In genomic region chr7:100911246-100911770, GRCm38 (mm10) we compare ENCODE assay signal across 8 mouse cellular contexts. TPM values are rescaled to one million over a fixed set of nuclear protein-coding genes. Genes with fewer than 3 reads are reported as not detected.
DNase-seq lines count a peak whose midpoint lies in the region; ATAC-seq and TF ChIP-seq lines count a peak whose summit lies in the region.

No protein-coding gene starts in this region.

- no peaks in the 10 kb centered on the region for H3K9me3 ChIP-seq in forebrain, embryonic 14.5 days (replicated peaks; ENCODE audit: control insufficient read depth, low read length)
- no peaks in the 10 kb centered on the region for H3K9me3 ChIP-seq in kidney, embryonic 15.5 days (replicated peaks)

- no peak for DNase-seq in left cerebral cortex, adult 2 months (ENCODE audit: extremely low spot score in 1 of 2, low spot score in 2 of 2)
- DNase-seq in left cerebral cortex, postnatal 4 days, result no peak
- DNase-seq in forebrain, embryonic 14.5 days (ENCODE audit: low spot score), result no peak
- peak; percentile 71 for DNase-seq in mesoderm, embryonic 11.5 days (ENCODE audit: low read depth, low spot score)
- no peak for DNase-seq in right cerebral cortex, postnatal 10 days (ENCODE audit: low spot score in 2 of 2)
- DNase-seq in gastrocnemius, postnatal 14 days, result no peak
- DNase-seq in layer of hippocampus, adult 11-12 months (ENCODE audit: low spot score), result no peak

- TF ChIP-seq CTCF in left cerebral cortex, adult 2 months (IDR thresholded peaks at IDR 0.05), result no peak

- H3K4me2 ChIP-seq in forebrain, embryonic 14.5 days (ENCODE audit: low read length), result no peak overlapping the region
- H3K4me2 ChIP-seq in kidney, embryonic 15.5 days, result peak overlapping the region; percentile 26

- no peak overlapping the region for H3K9ac ChIP-seq in forebrain, embryonic 14.5 days (ENCODE audit: low read length)
- H3K9ac ChIP-seq in kidney, embryonic 15.5 days, result peak overlapping the region; percentile 14; the same call in 1 of the 2 replicates

- H3K27me3 ChIP-seq in forebrain, embryonic 14.5 days (replicated peaks; ENCODE audit: control insufficient read depth, insufficient read depth, low read length), result no peaks in the 10 kb centered on the region
- no peaks in the 10 kb centered on the region for H3K27me3 ChIP-seq in kidney, embryonic 15.5 days

- WGBS in forebrain, embryonic 14.5 days, result 2% methylated on average over 2 of the region's 2 CpGs
- 0% methylated on average over 2 of the region's 2 CpGs for WGBS in kidney, embryonic 15.5 days

- H3K4me3 ChIP-seq in left cerebral cortex, adult 2 months, result no peak overlapping the region
- H3K4me3 ChIP-seq in forebrain, embryonic 14.5 days (ENCODE audit: low read depth, low read length), result no peak overlapping the region
- no peak overlapping the region for H3K4me3 ChIP-seq in kidney, embryonic 15.5 days (replicated peaks)

- H3K36me3 ChIP-seq in forebrain, embryonic 14.5 days (ENCODE audit: control insufficient read depth, insufficient read depth, low read length), result peaks cover 1% of the 10 kb centered on the region; the same call in 1 of the 2 replicates
- peaks cover 36% of the 10 kb centered on the region for H3K36me3 ChIP-seq in kidney, embryonic 15.5 days

- peaks cover 11% of the 10 kb centered on the region for H3K4me1 ChIP-seq in forebrain, embryonic 14.5 days (ENCODE audit: control insufficient read depth, insufficient read depth, low read length)
- H3K4me1 ChIP-seq in kidney, embryonic 15.5 days, result peaks cover 95% of the 10 kb centered on the region

- intact Hi-C loops in left cerebral cortex, adult 2 months (cut with DNase I), result no loop called here
- intact Hi-C loops in left cerebral cortex, postnatal 4 days (cut with DNase I), result no loop called here
- intact Hi-C loops in gastrocnemius, postnatal 14 days (cut with DNase I; ENCODE audit: low total_unique reads), result no loop called here

- peak; percentile 18; the same call in 1 of the 2 replicates for ATAC-seq in forebrain, embryonic 14.5 days
- peak; percentile 67 for ATAC-seq in kidney, embryonic 15.5 days (replicated peaks; ENCODE audit: low FRiP score)

- H3K27ac ChIP-seq in left cerebral cortex, adult 2 months, result peak overlapping the region; percentile 32
- H3K27ac ChIP-seq in forebrain, embryonic 14.5 days (ENCODE audit: low read depth, low read length), result peak overlapping the region; percentile 21; the same call in 1 of the 2 replicates
- H3K27ac ChIP-seq in kidney, embryonic 15.5 days, result peak overlapping the region; percentile 88

RNA-seq across cellular contexts. Expression of gene Arhgef17, which starts 20.6 kb away (rescaled TPM):
- total RNA-seq in left cerebral cortex, adult 2 months (2021), result 100 to 1,000 TPM; 134 to 142 TPM
- 10 to 100 TPM; 44.2 to 45.3 TPM for total RNA-seq in left cerebral cortex, postnatal 4 days (2021)
- polyA plus RNA-seq in forebrain, embryonic 14.5 days (2014; fragmentation: Nextera tagmentation; extraction: Ambion mirVana), result 8.0 and 8.8 TPM in 2 replicates
- polyA plus RNA-seq in kidney, embryonic 15.5 days (2015; fragmentation: Nextera tagmentation; extraction: Ambion mirVana), result 9.1 and 12.2 TPM in 2 replicates
- 10 to 100 TPM; 21.9 to 25.7 TPM for total RNA-seq in gastrocnemius, postnatal 14 days (2021)

RNA-seq across cellular contexts. Expression of gene Relt, which starts 48.1 kb away (rescaled TPM):
- 10 to 100 TPM; 14.1 to 18.6 TPM for total RNA-seq in left cerebral cortex, adult 2 months (2021)
- total RNA-seq in left cerebral cortex, postnatal 4 days (2021), result 1 to 10 TPM; 6.3 to 7.4 TPM
- polyA plus RNA-seq in forebrain, embryonic 14.5 days (2014; fragmentation: Nextera tagmentation; extraction: Ambion mirVana), result 2.6 TPM in 2 replicates
- 3.8 and 4.9 TPM in 2 replicates for polyA plus RNA-seq in kidney, embryonic 15.5 days (2015; fragmentation: Nextera tagmentation; extraction: Ambion mirVana)
- 10 to 100 TPM in 1 of 2 experiments, 1 to 10 TPM in 1; 5.4 to 16.3 TPM for total RNA-seq in gastrocnemius, postnatal 14 days (2021)

Comparison
In these comparisons a context has a peak if more than half of its experiments do, and no peak if none do; other contexts are left out.
1. H3K27ac ChIP-seq: peak in every context shown above with its lines; median percentile 88 in kidney, embryonic 15.5 days; 32 in left cerebral cortex, adult 2 months; 21 in forebrain, embryonic 14.5 days.